Mouse (Mus musculus) hindbrain, embryonic 14.5 days (tissue): ENCODE results near the gene Upk3bl. TPM values are rescaled to one million over a fixed set of nuclear protein-coding genes. Genes with fewer than 3 reads are reported as not detected.
"Not testable (repeated sequence)": the region's sequence is repeated elsewhere in the genome, so short reads cannot be mapped to it uniquely, and the experiment has no call there.

Source experiments
- ATAC-seq: fragments of 200-750 bp; cut with Nextera tagmentation; 2 replicates; pipeline ENCODE4 v1.8.0; 2017; ENCODE audit warnings: moderate number of reproducible peaks, mild to moderate bottlenecking, moderate TSS enrichment, moderate library complexity; ENCODE audit not compliant: low FRiP score
- DNase-seq: peaks from one replicate; pipeline ENCODE4 v3.0.0-alpha.2; 2015; ENCODE audit warnings: low spot score
- H3K27ac ChIP-seq: fragments of 300-500 bp; sonication (generic); 2 replicates; pipeline ENCODE4 v1.5.1; 2014; ENCODE audit warnings: mild to moderate bottlenecking, moderate library complexity
- H3K27me3 ChIP-seq: fragments of 300-500 bp; sonication (generic); 2 replicates; pipeline ENCODE4 v1.6.1; 2014; ENCODE audit warnings: mild to moderate bottlenecking, low read length, mixed read lengths; ENCODE audit not compliant: control insufficient read depth, insufficient read depth
- H3K36me3 ChIP-seq: fragments of 300-500 bp; sonication (generic); replicated peaks from 2 replicates; pipeline ENCODE4 v1.6.1; 2014; ENCODE audit not compliant: control insufficient read depth, insufficient read depth
- H3K4me1 ChIP-seq: fragments of 300-500 bp; sonication (generic); replicated peaks from 2 replicates; pipeline ENCODE4 v1.6.1; 2014; ENCODE audit warnings: antibody characterized with exemption, low read length, mixed read lengths; ENCODE audit not compliant: control insufficient read depth, insufficient read depth
- H3K4me2 ChIP-seq: fragments of 300-500 bp; sonication (generic); replicated peaks from 2 replicates; pipeline ENCODE4 v1.6.1; 2014; ENCODE audit warnings: mild to moderate bottlenecking, moderate library complexity
- H3K4me3 ChIP-seq: fragments of 300-500 bp; sonication (generic); replicated peaks from 2 replicates; pipeline ENCODE4 v1.5.1; 2014; ENCODE audit warnings: mild to moderate bottlenecking, low read length
- H3K9ac ChIP-seq: fragments of 300-500 bp; sonication (generic); 2 replicates; pipeline ENCODE4 v1.6.1; 2014
- H3K9me3 ChIP-seq: fragments of 300-500 bp; sonication (generic); 2 replicates; pipeline ENCODE4 v1.6.1; 2016; ENCODE audit warnings: low read length; ENCODE audit not compliant: control insufficient read depth
- WGBS: fragments of 180-500 bp; shearing (Covaris S2); extraction: QIAGEN DNeasy Blood & Tissue Kit; methylation state at CpG from one replicate; pipeline ENCODE4 v1.1.7; 2014; 5-methylcytosine and 5-hydroxymethylcytosine counted together
- polyA plus RNA-seq: library from polyadenylated mRNA; unstranded; fragments of >200 nt; fragmentation: Nextera tagmentation; extraction: Ambion mirVana; gene quantifications from 2 replicates; pipeline ENCODE4 v1.2.1, GENCODE M21; 2014

Upk3bl gene
- polyA plus RNA-seq, 1 experiment from 2014 or later = not detected

- 68% methylated on average over 5 of the region's 5 CpGs for WGBS
- Histone ChIP-seq H3K27me3 (no peaks in the 10 kb centered on the region), H3K9ac (no peak overlapping the region), H3K27ac (no peak overlapping the region), H3K4me3 (no peak overlapping the region), H3K36me3 (no peaks in the 10 kb centered on the region), H3K4me2 (no peak overlapping the region), H3K4me1 (no peaks in the 10 kb centered on the region), H3K9me3 (no peaks in the 10 kb centered on the region)
- ATAC-seq = no peak
- no peak for DNase-seq
Measured at GRCm38 (mm10) chr5:136091927-136092326, 37.6 kb downstream of the Upk3bl start.

- Histone ChIP-seq H3K4me3 (no peak overlapping the region), H3K4me2 (no peak overlapping the region), H3K9me3 (no peaks in the 10 kb centered on the region), H3K27ac (no peak overlapping the region), H3K9ac (no peak overlapping the region), H3K27me3 (no peaks in the 10 kb centered on the region), H3K4me1 (no peaks in the 10 kb centered on the region), H3K36me3 (no peaks in the 10 kb centered on the region)
- ATAC-seq = no peak
- DNase-seq = no peak
- 48% methylated on average over 8 of the region's 8 CpGs for WGBS
Measured at GRCm38 (mm10) chr5:136094249-136095010, 40.1 kb downstream of the Upk3bl start.

DNA sequence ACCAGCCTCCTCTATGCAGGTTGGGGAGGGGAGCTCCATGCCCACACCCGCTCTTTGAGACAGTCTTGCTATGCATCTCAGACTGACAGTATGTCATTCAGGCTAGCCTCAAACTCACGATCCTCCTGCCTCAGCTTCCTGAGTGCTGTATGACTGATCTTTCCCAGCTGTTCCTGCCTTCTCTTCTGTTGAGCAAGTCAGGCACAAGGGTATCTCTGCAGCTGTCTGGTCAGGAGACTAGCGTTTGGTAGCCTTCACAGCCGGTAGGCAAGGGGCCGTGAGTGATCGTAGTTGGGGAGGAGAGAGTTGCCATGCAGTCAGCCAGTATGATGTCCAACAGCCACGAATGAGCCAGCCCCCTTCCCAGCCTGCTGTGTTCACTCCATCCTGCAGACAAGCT lies 40.8 kb downstream of the Upk3bl start:
- H3K4me1 ChIP-seq = no peaks in the 10 kb centered on the region
- H3K4me3 ChIP-seq = no peak overlapping the region
- H3K27me3 ChIP-seq = no peaks in the 10 kb centered on the region
- H3K4me2 ChIP-seq = no peak overlapping the region
- no peaks in the 10 kb centered on the region for H3K36me3 ChIP-seq
- DNase-seq (no peak), ATAC-seq (no peak)
- 75% methylated on average over 7 of the region's 7 CpGs for WGBS
- H3K9me3 ChIP-seq = no peaks in the 10 kb centered on the region
- H3K27ac ChIP-seq = no peak overlapping the region
- no peak overlapping the region for H3K9ac ChIP-seq

DNA sequence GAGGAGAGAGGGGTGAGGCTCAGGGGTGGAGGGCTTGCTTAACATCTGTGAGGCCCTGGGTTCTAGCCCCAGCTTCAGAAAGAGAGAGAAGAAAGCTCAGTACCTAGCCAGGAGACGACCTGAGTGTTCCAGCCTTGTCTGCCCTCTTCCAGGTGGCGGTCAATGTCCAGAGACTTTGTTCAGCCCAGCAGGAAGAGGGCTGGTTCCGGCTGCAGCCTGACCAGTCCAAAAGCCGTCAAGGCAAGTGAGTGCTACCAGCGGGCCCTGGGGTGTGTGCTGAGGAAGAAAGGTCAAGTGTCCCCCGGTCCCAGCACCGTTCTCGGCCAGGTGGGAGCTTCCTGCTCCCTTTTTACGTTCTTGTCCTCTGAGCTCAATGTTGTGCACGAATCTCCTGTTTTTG lies 44.2 kb downstream of the Upk3bl start:
- no peaks in the 10 kb centered on the region for H3K36me3 ChIP-seq

DNA sequence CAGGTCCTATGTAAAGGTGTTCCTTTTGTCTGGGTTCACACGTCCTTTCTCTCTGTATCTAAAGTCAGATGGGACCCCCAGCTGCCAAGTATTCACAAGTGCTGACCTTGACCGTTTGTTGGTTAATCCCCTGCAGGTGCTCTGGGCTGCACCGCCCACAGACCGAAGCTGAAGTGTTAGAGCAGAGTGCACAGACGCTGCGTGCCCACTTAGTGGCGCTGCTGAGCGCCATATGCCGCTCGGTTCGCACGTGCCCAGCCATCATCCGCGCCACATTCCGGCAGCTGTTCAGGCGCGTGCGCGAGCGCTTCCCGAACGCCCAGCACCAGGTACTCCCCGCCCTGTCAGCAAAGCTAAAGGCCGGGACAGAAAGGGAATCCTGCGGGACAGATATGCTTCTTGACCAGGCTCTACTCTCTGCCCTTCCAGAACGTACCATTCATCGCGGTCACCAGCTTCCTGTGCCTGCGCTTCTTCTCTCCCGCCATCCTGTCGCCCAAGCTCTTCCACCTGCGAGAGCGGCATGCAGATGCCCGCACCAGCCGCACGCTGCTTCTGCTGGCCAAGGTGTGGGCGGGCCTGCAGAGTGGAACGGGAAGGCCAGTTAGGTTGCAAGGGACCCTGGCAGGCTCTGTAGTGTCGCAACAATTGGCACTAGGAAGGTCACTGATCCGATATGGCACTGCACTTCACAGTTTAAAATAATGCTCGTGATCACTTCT lies 48.0 kb downstream of the Upk3bl start:
- Histone ChIP-seq H3K9me3 (no peaks in the 10 kb centered on the region), H3K4me3 (peak overlapping the region; percentile 30), H3K4me1 (no peaks in the 10 kb centered on the region; the same call in 1 of the 2 replicates), H3K27me3 (no peaks in the 10 kb centered on the region), H3K36me3 (no peaks in the 10 kb centered on the region), H3K9ac (peak overlapping the region; percentile 53), H3K27ac (no peak overlapping the region), H3K4me2 (peak overlapping the region; percentile 58)
- 9% methylated on average over 41 of the region's 41 CpGs for WGBS
- ATAC-seq = peak; percentile 84
- DNase-seq = peak; percentile 90

More for the DNA sequence above, 44.2 kb downstream of the Upk3bl start:
- H3K4me1 ChIP-seq = no peaks in the 10 kb centered on the region; the same call in 1 of the 2 replicates
- H3K27me3 ChIP-seq = no peaks in the 10 kb centered on the region
- H3K9ac ChIP-seq = no peak overlapping the region
- 86% methylated on average over 10 of the region's 10 CpGs for WGBS
- ATAC-seq (no peak), DNase-seq (no peak)
- H3K9me3 ChIP-seq = no peaks in the 10 kb centered on the region
- H3K4me2 ChIP-seq = no peak overlapping the region
- H3K4me3 ChIP-seq = no peak overlapping the region
- no peak overlapping the region for H3K27ac ChIP-seq

GRCm38 (mm10) chr5:136104511-136104910 lies 50.2 kb downstream of the Upk3bl start:
- no peaks in the 10 kb centered on the region for H3K36me3 ChIP-seq
- H3K4me2 ChIP-seq = no peak overlapping the region
- no peak for ATAC-seq
- no peaks in the 10 kb centered on the region for H3K9me3 ChIP-seq
- no peaks in the 10 kb centered on the region; the same call in 1 of the 2 replicates for H3K4me1 ChIP-seq
- DNase-seq = peak; percentile 27
- H3K4me3 ChIP-seq = no peak overlapping the region
- 87% methylated on average over 5 of the region's 5 CpGs for WGBS
- no peak overlapping the region for H3K27ac ChIP-seq
- H3K9ac ChIP-seq = no peak overlapping the region
- no peaks in the 10 kb centered on the region for H3K27me3 ChIP-seq

DNA sequence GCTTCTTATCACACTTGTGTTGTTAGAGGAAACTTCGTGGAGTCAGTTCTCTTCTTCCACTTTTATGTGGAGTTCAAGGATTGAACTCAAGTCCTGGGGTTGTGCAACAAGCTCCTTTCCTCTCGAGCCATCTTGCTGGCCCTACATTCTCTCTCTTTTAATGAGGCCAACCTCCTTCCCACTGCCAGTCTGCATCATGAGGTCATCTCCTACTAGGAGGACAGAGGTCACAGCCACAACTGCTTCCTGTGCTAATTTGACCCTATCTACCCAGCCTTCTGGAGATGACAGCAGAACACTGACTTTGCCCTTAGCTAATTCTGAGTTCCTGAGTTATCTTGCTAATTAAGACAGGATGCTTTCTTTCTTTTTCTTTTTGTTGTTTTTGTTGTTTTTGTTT lies 54.2 kb downstream of the Upk3bl start:
- no peaks in the 10 kb centered on the region for H3K4me1 ChIP-seq
- 51% methylated on average over 2 of the region's 2 CpGs for WGBS
- ATAC-seq (no peak), DNase-seq (no peak)
- H3K27ac ChIP-seq = no peak overlapping the region
- H3K4me2 ChIP-seq = no peak overlapping the region
- H3K4me3 ChIP-seq = no peak overlapping the region
- no peaks in the 10 kb centered on the region for H3K36me3 ChIP-seq
- no peaks in the 10 kb centered on the region for H3K9me3 ChIP-seq
- no peak overlapping the region for H3K9ac ChIP-seq
- H3K27me3 ChIP-seq = no peaks in the 10 kb centered on the region

DNA sequence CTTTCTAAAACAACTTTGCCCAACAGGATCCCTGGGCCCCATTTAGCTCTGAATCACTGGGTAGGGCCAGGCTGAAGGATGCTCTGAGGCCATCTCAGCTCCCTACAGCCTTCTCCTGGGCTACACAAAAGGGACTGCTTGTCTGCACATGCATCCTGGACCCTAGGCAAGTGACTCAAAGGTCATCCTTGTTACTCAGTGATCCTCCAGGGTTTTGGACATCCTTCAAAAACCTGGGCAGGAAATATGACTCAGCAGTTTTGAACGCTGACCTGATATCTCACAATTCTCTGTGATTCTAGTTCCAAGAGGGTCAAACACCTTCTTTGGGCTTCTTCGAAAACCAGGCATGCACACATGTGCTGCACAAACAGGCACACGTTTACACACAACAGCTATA lies 54.8 kb downstream of the Upk3bl start:
- H3K36me3 ChIP-seq = no peaks in the 10 kb centered on the region
- H3K9ac ChIP-seq = no peak overlapping the region
- no peaks in the 10 kb centered on the region for H3K4me1 ChIP-seq
- no peak overlapping the region for H3K4me3 ChIP-seq
- no peak for ATAC-seq
- 82% methylated on average over 3 of the region's 3 CpGs for WGBS
- no peak overlapping the region for H3K4me2 ChIP-seq
- no peak overlapping the region for H3K27ac ChIP-seq
- DNase-seq = no peak
- no peaks in the 10 kb centered on the region for H3K9me3 ChIP-seq
- no peaks in the 10 kb centered on the region for H3K27me3 ChIP-seq

DNA sequence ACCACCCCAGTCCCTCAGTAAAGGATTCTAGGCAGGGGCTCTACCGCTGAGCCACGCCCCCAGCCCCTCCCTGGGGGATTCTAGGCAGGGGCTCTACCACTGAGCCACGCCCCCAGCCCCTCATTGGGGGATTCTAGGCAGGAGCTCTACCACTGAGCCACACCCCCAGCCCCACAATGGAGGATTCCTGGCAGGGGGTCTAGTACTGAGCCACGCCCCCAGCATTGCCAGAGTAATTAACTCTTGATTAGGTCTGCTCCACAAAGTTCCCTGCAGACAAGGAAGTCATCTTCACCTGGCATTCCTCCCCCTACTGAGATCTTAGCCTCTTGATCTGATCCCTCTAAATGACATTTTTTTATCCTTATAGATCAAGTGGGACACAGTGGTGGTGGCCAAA lies 59.3 kb downstream of the Upk3bl start:
- H3K36me3 ChIP-seq, H3K27ac ChIP-seq, DNase-seq, H3K4me3 ChIP-seq, H3K27me3 ChIP-seq, H3K4me2 ChIP-seq, ATAC-seq, H3K9me3 ChIP-seq, H3K9ac ChIP-seq: not testable (repeated sequence)
- peaks cover 14% of the 10 kb centered on the region for H3K4me1 ChIP-seq
- 42% methylated on average over 4 of the region's 4 CpGs for WGBS
